Mouse (Mus musculus) kidney, postnatal 14 days (tissue): ENCODE results near the gene Khdc4.

Source experiments
- DNase-seq: peaks from one replicate; pipeline ENCODE4 v3.0.0; 2022; ENCODE audit warnings: mixed read lengths

Gene Khdc4

DNA sequence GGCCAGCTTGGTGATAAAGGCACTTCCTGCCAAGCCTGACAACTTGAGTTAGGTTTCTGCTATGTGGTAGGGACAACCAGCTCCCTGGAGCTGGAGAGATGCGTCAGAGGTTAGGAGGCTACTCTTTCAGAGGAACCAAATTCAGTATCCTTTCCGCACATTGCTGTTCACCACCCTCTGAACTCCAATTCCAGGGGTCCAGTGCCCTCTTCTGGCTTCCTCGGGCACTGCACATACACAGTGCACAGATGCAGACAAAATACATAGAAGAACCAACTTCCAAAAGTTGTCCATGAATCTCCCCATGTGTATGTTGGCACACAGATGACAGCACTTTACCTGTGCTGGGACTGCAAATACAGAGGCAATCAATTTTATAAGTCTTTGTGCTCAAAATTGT is 53.0 kb downstream of the Khdc4 start:
- peak; percentile 71 for DNase-seq

DNA sequence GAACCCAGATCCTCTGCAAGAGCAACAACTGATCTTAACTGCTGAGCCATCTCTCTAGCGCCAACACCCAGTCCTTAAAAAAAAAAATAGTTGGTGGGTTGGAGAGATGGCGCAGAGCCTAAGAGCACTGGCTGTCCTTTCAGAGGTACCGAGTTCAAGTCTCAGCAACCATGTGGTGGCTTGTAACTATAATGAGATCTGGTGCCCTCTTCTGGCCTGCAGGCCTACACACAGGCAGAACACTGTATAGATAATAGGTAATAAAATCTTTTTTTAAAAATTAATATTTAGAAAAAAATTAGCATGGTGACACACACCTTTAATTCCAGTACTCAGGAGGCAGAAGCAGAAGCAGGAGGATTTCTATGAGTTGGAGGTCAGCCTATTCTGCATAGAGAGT is 54.5 kb downstream of the Khdc4 start:
- DNase-seq = no peak

DNA sequence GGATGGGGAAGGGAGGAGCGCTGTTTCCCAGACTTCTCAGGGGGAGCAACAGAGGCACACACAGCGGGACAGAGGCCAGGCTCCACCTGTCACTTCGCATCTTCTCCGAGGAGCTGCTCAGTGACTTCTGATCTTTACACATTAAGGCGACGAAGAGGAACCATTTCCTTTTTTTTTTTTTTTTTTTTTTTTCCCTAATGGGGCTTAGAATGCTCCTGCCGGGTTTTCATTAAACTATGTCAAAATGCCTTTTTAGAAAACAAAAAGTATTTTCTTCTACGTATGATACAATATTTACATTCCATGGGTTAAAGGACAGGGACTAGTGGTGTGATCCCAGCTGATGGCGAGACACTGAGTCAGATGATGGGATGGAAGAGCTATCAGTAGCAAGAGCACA is 59.9 kb downstream of the Khdc4 start:
- DNase-seq = no peak

- DNase-seq = no peak
Measured at GRCm38 (mm10) chr3:88746139-88746870, 60.7 kb downstream of the Khdc4 start.

DNA sequence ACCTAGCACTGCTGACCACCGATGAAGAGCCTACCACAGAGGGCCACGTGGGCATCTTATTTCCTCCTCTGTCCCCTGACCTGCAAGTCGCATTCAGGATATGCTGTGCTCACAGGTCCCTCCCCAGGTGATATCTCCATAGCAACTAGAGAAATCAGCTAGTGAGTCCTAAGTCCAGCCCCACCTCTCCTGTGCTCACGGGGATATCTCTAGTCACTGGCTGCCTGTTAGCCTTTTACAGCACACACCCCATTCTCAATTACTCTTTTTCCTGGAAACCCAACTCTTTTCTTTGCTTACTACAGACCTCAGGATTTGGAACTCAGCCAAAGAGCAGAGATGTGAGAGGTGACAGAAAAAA is 61.2 kb downstream of the Khdc4 start:
- DNase-seq = no peak

- no peak for DNase-seq
Measured at GRCm38 (mm10) chr3:88754283-88754682, 68.7 kb downstream of the Khdc4 start.

- no peak for DNase-seq
Measured at GRCm38 (mm10) chr3:88755541-88755940, 69.9 kb downstream of the Khdc4 start.

- no peak for DNase-seq
Measured at GRCm38 (mm10) chr3:88756276-88756675, 70.7 kb downstream of the Khdc4 start.

- peak; percentile 71 for DNase-seq
Measured at GRCm38 (mm10) chr3:88758045-88758500, 72.5 kb downstream of the Khdc4 start.

DNA sequence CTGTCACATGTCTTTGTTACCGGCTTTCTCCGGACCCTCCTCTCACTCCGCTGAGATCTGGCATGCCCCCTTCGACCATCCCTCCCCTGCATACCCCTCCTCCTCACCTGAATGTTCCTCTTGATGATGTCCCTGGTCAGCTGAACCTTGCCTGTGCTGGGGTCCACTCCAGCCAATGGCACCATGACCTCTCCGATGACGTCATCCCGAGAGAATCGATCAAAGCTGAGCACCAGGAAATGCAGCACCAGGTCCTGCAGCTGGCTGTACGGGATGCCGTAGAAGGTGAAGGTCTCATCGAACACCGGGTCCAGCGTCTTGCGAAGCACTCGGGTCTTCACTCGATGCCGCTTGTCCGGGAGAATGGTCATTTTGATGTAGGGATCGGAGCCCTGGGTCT is 76.0 kb downstream of the Khdc4 start:
- no peak for DNase-seq

DNA sequence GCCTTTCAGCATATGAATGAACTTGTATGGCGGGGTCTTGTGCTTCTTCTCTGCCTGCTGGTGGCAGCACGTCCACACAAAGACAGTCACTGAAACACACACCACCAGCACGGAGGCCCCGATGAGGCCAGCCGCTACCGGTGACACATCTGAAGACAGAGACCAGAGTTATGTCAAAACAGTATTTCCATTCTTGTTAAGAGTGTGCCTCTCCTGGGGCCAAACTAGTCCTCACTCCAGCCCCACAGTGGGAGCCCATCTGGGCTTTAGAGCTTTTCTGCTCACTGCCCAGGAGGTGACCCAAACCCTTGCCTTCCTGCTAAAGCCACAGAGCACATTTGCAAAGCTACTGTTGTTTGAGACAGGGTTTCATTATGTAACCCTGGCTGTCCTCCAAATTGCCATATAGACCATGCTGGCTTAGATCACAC is 76.8 kb downstream of the Khdc4 start:
- no peak for DNase-seq
